Mouse (Mus musculus): ENCODE measurements around the gene Tbcb. TPM values are rescaled to one million over a fixed set of nuclear protein-coding genes. Genes with fewer than 3 reads are reported as not detected.

The Tbcb gene
- polyA plus RNA-seq, 1 experiment from 2014 or later: 148 TPM

- Histone ChIP-seq H3K4me2 (replicated peaks; ENCODE audit: low read depth, low read length) (peak overlapping the region; percentile 75), H3K27ac (ENCODE audit: low read length) (peak overlapping the region; percentile 93), H3K36me3 (ENCODE audit: control insufficient read depth, insufficient read depth, low read length) (peaks cover 24% of the 10 kb centered on the region), H3K9ac (replicated peaks; ENCODE audit: low read depth, low read length) (peak overlapping the region; percentile 73), H3K4me3 (ENCODE audit: low read depth, low read length) (peak overlapping the region; percentile 58), H3K4me1 (ENCODE audit: control insufficient read depth, insufficient read depth, low read length) (peaks cover 10% of the 10 kb centered on the region), H3K27me3 (ENCODE audit: control insufficient read depth, insufficient read depth, low read length) (no peaks in the 10 kb centered on the region), H3K9me3 (ENCODE audit: control insufficient read depth, low read depth, low read length) (no peaks in the 10 kb centered on the region)
- under 1% methylated on average over 28 of the region's 28 CpGs for WGBS
- ATAC-seq (ENCODE audit: insufficient number of reproducible peaks, insufficient read depth, low FRiP score, low read depth): peak; percentile 87
Measured at GRCm38 (mm10) chr7:30194884-30195283, 37.2 kb downstream of the Tbcb start.

DNA sequence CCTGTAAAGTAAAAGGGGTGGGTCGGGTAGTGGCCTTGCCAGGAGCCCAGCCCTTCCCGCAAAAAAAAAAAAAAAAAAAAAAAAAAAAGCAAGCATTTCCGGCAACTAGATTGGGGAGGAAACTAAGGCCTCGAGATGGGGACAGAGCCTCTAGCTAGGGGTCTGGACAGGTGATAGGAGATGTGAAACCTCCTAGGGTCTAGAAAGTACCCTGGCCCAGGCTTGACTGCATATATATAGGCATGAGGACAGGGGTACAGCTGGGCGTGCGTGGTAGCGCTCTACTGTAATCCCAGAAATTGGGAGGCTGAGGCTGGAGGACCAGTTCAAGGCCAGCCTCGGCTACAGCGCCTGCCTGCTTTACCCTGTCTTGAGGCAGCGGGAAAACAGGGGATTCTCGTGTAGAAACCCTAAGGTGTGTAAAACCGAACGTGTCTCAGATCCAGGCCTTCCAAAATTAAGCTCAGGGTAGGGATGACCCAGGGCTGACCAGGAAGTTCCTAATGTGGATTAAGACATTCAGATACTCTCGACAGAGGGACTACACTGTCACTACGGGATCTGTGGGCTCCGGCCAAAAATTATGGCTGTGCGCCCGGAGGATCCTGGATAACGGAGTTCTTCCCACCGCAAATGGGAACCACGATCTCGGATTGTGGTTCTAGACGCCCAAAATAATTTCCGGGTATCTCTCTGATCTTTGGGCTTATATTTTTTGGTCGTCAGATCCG lies 37.8 kb downstream of the Tbcb start:
- under 1% methylated on average over 26 of the region's 26 CpGs for WGBS
- peak; percentile 19; the same call in 1 of the 2 replicates for ATAC-seq (ENCODE audit: insufficient number of reproducible peaks, insufficient read depth, low FRiP score, low read depth)
- Histone ChIP-seq H3K9ac (replicated peaks; ENCODE audit: low read depth, low read length) (peak overlapping the region; percentile 73), H3K27ac (ENCODE audit: low read length) (peak overlapping the region; percentile 93), H3K4me1 (ENCODE audit: control insufficient read depth, insufficient read depth, low read length) (peaks cover 10% of the 10 kb centered on the region), H3K9me3 (ENCODE audit: control insufficient read depth, low read depth, low read length) (no peaks in the 10 kb centered on the region), H3K27me3 (ENCODE audit: control insufficient read depth, insufficient read depth, low read length) (no peaks in the 10 kb centered on the region), H3K4me2 (replicated peaks; ENCODE audit: low read depth, low read length) (peak overlapping the region; percentile 75), H3K4me3 (ENCODE audit: low read depth, low read length) (peak overlapping the region; percentile 58), H3K36me3 (ENCODE audit: control insufficient read depth, insufficient read depth, low read length) (peaks cover 26% of the 10 kb centered on the region)

- peaks cover 10% of the 10 kb centered on the region for H3K4me1 ChIP-seq (ENCODE audit: control insufficient read depth, insufficient read depth, low read length)
Measured at GRCm38 (mm10) chr7:30193581-30194100, 38.4 kb downstream of the Tbcb start.

GRCm38 (mm10) chr7:30193013-30193412 lies 39.1 kb downstream of the Tbcb start:
- H3K27me3 ChIP-seq (ENCODE audit: control insufficient read depth, insufficient read depth, low read length): no peaks in the 10 kb centered on the region
- peak overlapping the region; percentile 73; the same call in 1 of the 2 replicates for H3K9ac ChIP-seq (replicated peaks; ENCODE audit: low read depth, low read length)
- peak overlapping the region; percentile 75 for H3K4me2 ChIP-seq (replicated peaks; ENCODE audit: low read depth, low read length)
- no peaks in the 10 kb centered on the region for H3K9me3 ChIP-seq (ENCODE audit: control insufficient read depth, low read depth, low read length)
- peak overlapping the region; percentile 58 for H3K4me3 ChIP-seq (ENCODE audit: low read depth, low read length)
- ATAC-seq (ENCODE audit: insufficient number of reproducible peaks, insufficient read depth, low FRiP score, low read depth): peak; percentile 20; the same call in 1 of the 2 replicates
- peaks cover 10% of the 10 kb centered on the region for H3K4me1 ChIP-seq (ENCODE audit: control insufficient read depth, insufficient read depth, low read length)
- peak overlapping the region; percentile 93; the same call in 1 of the 2 replicates for H3K27ac ChIP-seq (ENCODE audit: low read length)
- peaks cover 39% of the 10 kb centered on the region for H3K36me3 ChIP-seq (ENCODE audit: control insufficient read depth, insufficient read depth, low read length)
- 26% methylated on average over 9 of the region's 9 CpGs for WGBS

More at GRCm38 (mm10) chr7:30193581-30194100, 38.4 kb downstream of the Tbcb start:
- ATAC-seq (ENCODE audit: insufficient number of reproducible peaks, insufficient read depth, low FRiP score, low read depth): peak; percentile 54
- H3K36me3 ChIP-seq (ENCODE audit: control insufficient read depth, insufficient read depth, low read length): peaks cover 32% of the 10 kb centered on the region
- peak overlapping the region; percentile 73 for H3K9ac ChIP-seq (replicated peaks; ENCODE audit: low read depth, low read length)
- H3K4me3 ChIP-seq (ENCODE audit: low read depth, low read length): peak overlapping the region; percentile 58
- H3K4me2 ChIP-seq (replicated peaks; ENCODE audit: low read depth, low read length): peak overlapping the region; percentile 75
- no peaks in the 10 kb centered on the region for H3K27me3 ChIP-seq (ENCODE audit: control insufficient read depth, insufficient read depth, low read length)
- 2% methylated on average over 26 of the region's 26 CpGs for WGBS
- peak overlapping the region; percentile 93 for H3K27ac ChIP-seq (ENCODE audit: low read length)
- H3K9me3 ChIP-seq (ENCODE audit: control insufficient read depth, low read depth, low read length): no peaks in the 10 kb centered on the region

GRCm38 (mm10) chr7:30192088-30192487 lies 40.0 kb downstream of the Tbcb start:
- WGBS: 85% methylated on average over 12 of the region's 12 CpGs
- H3K4me3 ChIP-seq (ENCODE audit: low read depth, low read length): no peak overlapping the region
- ATAC-seq (ENCODE audit: insufficient number of reproducible peaks, insufficient read depth, low FRiP score, low read depth): no peak
- peaks cover 10% of the 10 kb centered on the region for H3K4me1 ChIP-seq (ENCODE audit: control insufficient read depth, insufficient read depth, low read length)
- H3K27me3 ChIP-seq (ENCODE audit: control insufficient read depth, insufficient read depth, low read length): no peaks in the 10 kb centered on the region
- no peaks in the 10 kb centered on the region for H3K9me3 ChIP-seq (ENCODE audit: control insufficient read depth, low read depth, low read length)
- no peak overlapping the region for H3K27ac ChIP-seq (ENCODE audit: low read length)
- H3K9ac ChIP-seq (replicated peaks; ENCODE audit: low read depth, low read length): no peak overlapping the region; the same call in 1 of the 2 replicates
- H3K4me2 ChIP-seq (replicated peaks; ENCODE audit: low read depth, low read length): no peak overlapping the region
- H3K36me3 ChIP-seq (ENCODE audit: control insufficient read depth, insufficient read depth, low read length): peaks cover 48% of the 10 kb centered on the region

GRCm38 (mm10) chr7:30189116-30189491 lies 43.0 kb downstream of the Tbcb start:
- no peak overlapping the region for H3K4me3 ChIP-seq (ENCODE audit: low read depth, low read length)
- ATAC-seq (ENCODE audit: insufficient number of reproducible peaks, insufficient read depth, low FRiP score, low read depth): no peak
- WGBS: 82% methylated on average over 4 of the region's 4 CpGs
- no peak overlapping the region for H3K4me2 ChIP-seq (replicated peaks; ENCODE audit: low read depth, low read length)
- no peaks in the 10 kb centered on the region for H3K9me3 ChIP-seq (ENCODE audit: control insufficient read depth, low read depth, low read length)
- H3K4me1 ChIP-seq (ENCODE audit: control insufficient read depth, insufficient read depth, low read length): peaks cover 12% of the 10 kb centered on the region
- H3K36me3 ChIP-seq (ENCODE audit: control insufficient read depth, insufficient read depth, low read length): peaks cover 59% of the 10 kb centered on the region
- H3K27ac ChIP-seq (ENCODE audit: low read length): no peak overlapping the region
- no peaks in the 10 kb centered on the region for H3K27me3 ChIP-seq (ENCODE audit: control insufficient read depth, insufficient read depth, low read length)
- no peak overlapping the region for H3K9ac ChIP-seq (replicated peaks; ENCODE audit: low read depth, low read length)

DNA sequence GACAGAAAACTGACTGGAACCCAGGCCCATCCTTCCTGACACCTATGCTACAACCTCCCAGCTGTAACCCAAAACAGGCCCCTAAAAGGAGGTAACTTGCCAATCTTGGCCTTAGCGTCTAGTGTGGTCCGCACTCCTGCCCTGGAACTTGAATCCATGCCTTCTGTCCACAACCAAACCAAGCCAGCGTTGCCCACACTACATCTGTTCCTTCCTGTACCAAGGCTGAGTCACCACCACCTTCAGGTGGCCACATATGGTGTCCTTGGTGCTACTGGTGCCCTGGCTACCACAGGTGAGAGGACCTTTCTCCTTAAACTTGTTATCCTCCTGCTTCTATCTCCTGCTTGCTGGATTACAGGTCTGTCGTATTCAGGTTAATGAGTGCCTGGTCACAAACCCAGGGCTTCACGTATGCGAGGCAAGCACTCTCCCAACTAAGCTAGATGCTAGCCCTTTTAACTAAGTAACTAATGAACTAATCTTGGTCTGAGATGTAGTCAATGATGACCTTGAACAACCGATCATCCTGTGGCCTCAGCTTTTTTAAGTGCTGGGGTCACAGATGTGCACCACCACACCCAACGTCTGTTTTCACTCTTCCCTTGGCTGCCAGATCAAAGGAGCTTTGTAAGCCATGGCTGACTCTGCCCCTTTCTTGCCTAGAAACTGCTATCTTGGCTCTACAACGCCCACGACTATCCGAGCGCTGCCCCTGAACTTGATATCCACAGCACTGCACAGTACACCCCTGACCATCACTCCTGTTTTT lies 43.5 kb downstream of the Tbcb start:
- no peak for ATAC-seq (ENCODE audit: insufficient number of reproducible peaks, insufficient read depth, low FRiP score, low read depth)
- Histone ChIP-seq H3K9me3 (ENCODE audit: control insufficient read depth, low read depth, low read length) (no peaks in the 10 kb centered on the region), H3K9ac (replicated peaks; ENCODE audit: low read depth, low read length) (no peak overlapping the region), H3K27me3 (ENCODE audit: control insufficient read depth, insufficient read depth, low read length) (no peaks in the 10 kb centered on the region), H3K36me3 (ENCODE audit: control insufficient read depth, insufficient read depth, low read length) (peaks cover 59% of the 10 kb centered on the region), H3K4me1 (ENCODE audit: control insufficient read depth, insufficient read depth, low read length) (peaks cover 16% of the 10 kb centered on the region), H3K27ac (ENCODE audit: low read length) (no peak overlapping the region), H3K4me2 (replicated peaks; ENCODE audit: low read depth, low read length) (no peak overlapping the region), H3K4me3 (ENCODE audit: low read depth, low read length) (no peak overlapping the region)
- 85% methylated on average over 12 of the region's 12 CpGs for WGBS

DNA sequence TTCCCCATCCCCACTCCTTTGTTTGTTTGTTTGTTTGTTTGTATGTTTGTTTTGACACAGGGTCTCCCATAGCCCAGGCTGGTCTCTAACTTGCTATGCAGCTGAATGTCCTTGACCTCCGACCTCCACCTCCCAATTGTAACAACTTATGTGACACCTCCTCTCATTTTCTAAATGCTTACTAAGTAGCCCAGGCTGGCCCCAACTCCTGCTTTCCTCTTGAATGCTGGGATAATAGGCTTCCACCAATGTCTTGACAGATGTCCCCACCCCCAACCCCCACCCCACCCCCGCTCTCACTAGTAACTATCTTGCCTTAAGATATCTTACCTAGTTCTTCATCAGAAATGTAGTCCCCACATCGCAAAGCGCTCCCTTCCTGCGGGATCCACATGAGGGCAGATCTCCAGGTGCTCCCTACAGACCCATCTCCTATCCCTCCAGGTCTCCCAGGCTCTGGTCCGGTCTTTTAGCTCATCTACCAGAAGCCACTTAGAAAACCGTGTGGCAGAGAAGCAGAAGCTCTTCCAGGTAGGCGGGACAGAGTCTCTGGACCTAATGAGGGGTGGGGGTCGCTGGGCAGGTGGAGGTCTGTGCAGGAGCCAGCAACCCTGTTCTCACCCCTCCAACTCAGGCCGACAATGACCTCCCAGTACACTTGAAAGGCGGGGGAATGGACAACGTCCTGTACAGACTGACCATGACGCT lies 47.3 kb downstream of the Tbcb start:
- Histone ChIP-seq H3K4me3 (ENCODE audit: low read depth, low read length) (no peak overlapping the region), H3K36me3 (ENCODE audit: control insufficient read depth, insufficient read depth, low read length) (peaks cover 34% of the 10 kb centered on the region), H3K4me2 (replicated peaks; ENCODE audit: low read depth, low read length) (no peak overlapping the region), H3K27ac (ENCODE audit: low read length) (no peak overlapping the region), H3K4me1 (ENCODE audit: control insufficient read depth, insufficient read depth, low read length) (peaks cover 6% of the 10 kb centered on the region; the same call in 1 of the 2 replicates), H3K9ac (replicated peaks; ENCODE audit: low read depth, low read length) (no peak overlapping the region), H3K9me3 (ENCODE audit: control insufficient read depth, low read depth, low read length) (no peaks in the 10 kb centered on the region), H3K27me3 (ENCODE audit: control insufficient read depth, insufficient read depth, low read length) (no peaks in the 10 kb centered on the region)
- no peak for ATAC-seq (ENCODE audit: insufficient number of reproducible peaks, insufficient read depth, low FRiP score, low read depth)
- 72% methylated on average over 13 of the region's 13 CpGs for WGBS
